Mouse (Mus musculus) stomach, postnatal 0 days (tissue): ENCODE measurements at regions not wholly inside any gene's neighbourhood (a gene's known extent, or its start where the extent isn't known, plus 50 kb on each side); places are given as distances from the start of the nearest gene placed in this dataset.

Experiments used
- CTCF ChIP-seq: IDR thresholded peaks from 2 replicates; pipeline ENCODE4 v1.5.1; 2016; ENCODE audit warnings: antibody characterized with exemption, low read depth, mild to moderate bottlenecking, moderate library complexity
- EP300 ChIP-seq: optimal IDR thresholded peaks from 2 replicates; pipeline ENCODE3; 2016; ENCODE audit warnings: antibody characterized with exemption

DNA sequence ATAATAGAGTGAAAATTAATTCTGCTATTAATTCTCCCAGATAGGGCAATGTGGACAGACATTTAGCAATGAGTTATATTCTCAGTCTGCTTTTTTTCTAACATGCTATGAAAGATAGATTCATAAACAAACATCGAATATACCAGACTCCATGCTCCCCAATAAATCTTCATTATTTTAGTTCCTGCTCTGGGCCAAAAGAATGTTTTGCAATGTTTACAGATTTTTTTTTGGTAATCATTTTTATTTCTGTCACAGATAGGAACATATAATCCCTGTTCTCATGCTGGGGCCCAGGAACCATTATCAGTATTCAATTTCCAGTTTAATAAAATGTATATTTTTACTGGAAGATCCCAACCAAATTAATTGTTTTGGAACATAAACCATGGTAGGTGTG is 205.9 kb downstream of the Papss1 start:
- no peak for TF ChIP-seq CTCF
- no peak for TF ChIP-seq EP300
